Mouse (Mus musculus) forebrain, embryonic 13.5 days (tissue): ENCODE data around the gene Fanci. TPM values are rescaled to one million over a fixed set of nuclear protein-coding genes. Genes with fewer than 3 reads are reported as not detected.

Experiments used
- ATAC-seq: fragments of 200-750 bp; cut with Nextera tagmentation; 2 replicates; pipeline ENCODE4 v1.8.0; 2017
- H3K27ac ChIP-seq: fragments of 300-500 bp; sonication (generic); 2 replicates; pipeline ENCODE4 v1.5.1; 2015; ENCODE audit warnings: inconsistent platforms, mild to moderate bottlenecking, moderate library complexity
- H3K27me3 ChIP-seq: fragments of 300-500 bp; sonication (generic); 2 replicates; pipeline ENCODE4 v1.6.1; 2015; ENCODE audit warnings: mild to moderate bottlenecking, inconsistent platforms
- H3K36me3 ChIP-seq: fragments of 300-500 bp; sonication (generic); 2 replicates; pipeline ENCODE4 v1.6.1; 2015; ENCODE audit warnings: mild to moderate bottlenecking, inconsistent platforms; ENCODE audit not compliant: poor library complexity, severe bottlenecking
- H3K4me1 ChIP-seq: fragments of 300-500 bp; sonication (generic); 2 replicates; pipeline ENCODE4 v1.6.1; 2015; ENCODE audit warnings: inconsistent platforms
- H3K4me2 ChIP-seq: fragments of 300-500 bp; sonication (generic); 2 replicates; pipeline ENCODE4 v1.6.1; 2015; ENCODE audit warnings: inconsistent platforms, mild to moderate bottlenecking, moderate library complexity
- H3K4me3 ChIP-seq: fragments of 300-500 bp; sonication (generic); 2 replicates; pipeline ENCODE4 v1.5.1; 2015; ENCODE audit warnings: mild to moderate bottlenecking, inconsistent platforms
- H3K9ac ChIP-seq: fragments of 300-500 bp; sonication (generic); 2 replicates; pipeline ENCODE4 v1.6.1; 2015; ENCODE audit warnings: mild to moderate bottlenecking, inconsistent platforms
- H3K9me3 ChIP-seq: fragments of 300-500 bp; sonication (generic); replicated peaks from 2 replicates; pipeline ENCODE4 v1.6.1; 2016; ENCODE audit warnings: inconsistent platforms
- WGBS: fragments of 180-500 bp; shearing (Covaris S2); methylation state at CpG from one replicate; pipeline ENCODE4 v1.1.7; 2015; 5-methylcytosine and 5-hydroxymethylcytosine counted together
- polyA plus RNA-seq: library from polyadenylated mRNA; unstranded; fragments of >200 nt; fragmentation: Nextera tagmentation; extraction: Ambion mirVana; gene quantifications from 2 replicates; pipeline ENCODE4 v1.2.1, GENCODE M21; 2015

Gene Fanci
- polyA plus RNA-seq, 1 experiment from 2014 or later = 10.3 TPM

DNA sequence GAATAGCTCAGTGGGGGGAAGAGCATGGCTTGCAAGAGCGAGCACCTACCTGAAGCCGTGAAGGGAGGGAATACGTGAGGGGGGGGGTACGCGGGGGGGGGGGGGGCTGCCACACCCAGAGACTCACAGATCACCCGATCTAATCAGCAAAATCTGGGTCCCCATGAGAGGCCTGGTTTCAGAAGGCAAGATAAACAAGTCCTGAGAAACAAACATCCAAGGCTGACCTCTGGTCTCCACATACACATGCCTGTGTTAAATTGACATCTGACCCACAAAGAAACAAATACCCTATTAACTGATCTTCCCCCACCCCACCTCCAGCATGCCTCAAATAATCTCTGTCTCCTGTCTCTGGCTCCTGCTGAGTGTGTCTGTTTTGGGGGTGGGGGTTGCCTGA, 76.2 kb downstream of the Fanci start:
- Histone ChIP-seq H3K4me1 (peaks cover 29% of the 10 kb centered on the region), H3K9ac (no peak overlapping the region), H3K4me2 (peak overlapping the region; percentile 94), H3K27ac (no peak overlapping the region), H3K36me3 (peaks cover 7% of the 10 kb centered on the region; the same call in 1 of the 2 replicates), H3K4me3 (peak overlapping the region; percentile 88), H3K27me3 (no peaks in the 10 kb centered on the region), H3K9me3 (no peaks in the 10 kb centered on the region)
- WGBS = 33% methylated on average over 1 of the region's 6 CpGs
- ATAC-seq = no peak

- no peak for ATAC-seq
- 52% methylated on average over 8 of the region's 8 CpGs for WGBS
- no peaks in the 10 kb centered on the region for H3K27me3 ChIP-seq
- H3K9me3 ChIP-seq = no peaks in the 10 kb centered on the region
- no peak overlapping the region for H3K27ac ChIP-seq
- H3K4me1 ChIP-seq = peaks cover 23% of the 10 kb centered on the region
- no peak overlapping the region for H3K4me2 ChIP-seq
- no peak overlapping the region for H3K4me3 ChIP-seq
- no peak overlapping the region for H3K9ac ChIP-seq
- H3K36me3 ChIP-seq = no peaks in the 10 kb centered on the region
Measured at GRCm38 (mm10) chr7:79468994-79469393, 77.3 kb downstream of the Fanci start.

GRCm38 (mm10) chr7:79469766-79470165, 78.0 kb downstream of the Fanci start:
- H3K4me1 ChIP-seq = peaks cover 15% of the 10 kb centered on the region
- H3K27ac ChIP-seq = no peak overlapping the region
- no peak overlapping the region for H3K4me3 ChIP-seq
- H3K4me2 ChIP-seq = no peak overlapping the region
- H3K9me3 ChIP-seq = no peaks in the 10 kb centered on the region
- ATAC-seq = no peak
- WGBS = 80% methylated on average over 5 of the region's 5 CpGs
- no peaks in the 10 kb centered on the region for H3K27me3 ChIP-seq
- H3K9ac ChIP-seq = no peak overlapping the region
- no peaks in the 10 kb centered on the region for H3K36me3 ChIP-seq

DNA sequence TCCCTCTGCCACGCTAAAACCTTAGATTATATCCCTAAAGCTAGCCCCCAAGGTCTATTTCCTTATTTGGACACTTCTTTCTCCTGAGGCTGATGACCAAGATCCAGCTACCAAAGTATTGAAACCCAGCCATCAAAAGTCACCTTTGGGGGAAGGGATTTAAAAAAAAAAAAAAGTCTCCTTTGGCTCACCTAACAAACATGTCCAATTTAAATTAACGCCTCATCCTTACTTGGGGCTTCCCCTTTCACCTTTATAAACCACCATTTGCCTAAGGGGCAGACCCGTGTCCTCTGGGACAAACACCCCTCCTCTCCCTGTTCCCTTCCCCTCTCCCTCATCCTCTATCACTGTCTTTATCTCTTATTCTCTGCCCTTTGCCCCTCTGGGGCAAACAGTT, 79.0 kb downstream of the Fanci start:
- H3K9ac ChIP-seq = no peak overlapping the region
- WGBS = 69% methylated on average over 3 of the region's 3 CpGs
- H3K36me3 ChIP-seq = no peaks in the 10 kb centered on the region
- no peak overlapping the region for H3K4me3 ChIP-seq
- ATAC-seq = no peak
- no peaks in the 10 kb centered on the region for H3K9me3 ChIP-seq
- H3K27ac ChIP-seq = no peak overlapping the region
- H3K4me2 ChIP-seq = no peak overlapping the region
- no peaks in the 10 kb centered on the region for H3K27me3 ChIP-seq
- H3K4me1 ChIP-seq = peaks cover 9% of the 10 kb centered on the region; the same call in 1 of the 2 replicates

GRCm38 (mm10) chr7:79471436-79471835, 79.7 kb downstream of the Fanci start:
- ATAC-seq = no peak
- WGBS = 69% methylated on average over 7 of the region's 7 CpGs
- no peaks in the 10 kb centered on the region for H3K36me3 ChIP-seq
- peaks cover 9% of the 10 kb centered on the region; the same call in 1 of the 2 replicates for H3K4me1 ChIP-seq
- no peaks in the 10 kb centered on the region for H3K9me3 ChIP-seq
- no peak overlapping the region for H3K9ac ChIP-seq
- no peaks in the 10 kb centered on the region for H3K27me3 ChIP-seq
- no peak overlapping the region for H3K4me3 ChIP-seq
- H3K27ac ChIP-seq = no peak overlapping the region
- H3K4me2 ChIP-seq = no peak overlapping the region

DNA sequence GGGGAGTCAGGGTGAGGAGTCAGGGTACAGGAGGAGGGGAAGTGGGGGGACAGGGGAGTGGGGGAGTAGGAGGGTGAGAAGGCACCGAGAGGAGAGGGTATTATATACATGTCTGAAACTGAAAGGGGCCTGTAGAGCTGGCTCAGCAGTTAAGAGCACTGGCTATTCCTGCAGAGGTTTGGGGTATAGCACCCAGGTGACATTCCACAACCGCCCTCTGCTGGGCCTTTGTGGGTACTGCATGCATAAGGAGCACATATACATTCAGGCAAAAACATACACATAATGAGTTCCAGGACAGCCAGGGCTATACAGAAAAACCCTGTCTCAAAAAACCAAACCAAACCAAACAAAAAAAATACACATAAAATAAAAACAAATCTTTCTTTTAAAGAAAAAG, 81.1 kb downstream of the Fanci start:
- no peak overlapping the region for H3K4me3 ChIP-seq
- H3K9ac ChIP-seq = no peak overlapping the region
- 49% methylated on average over 2 of the region's 2 CpGs for WGBS
- H3K4me2 ChIP-seq = no peak overlapping the region
- H3K27ac ChIP-seq = no peak overlapping the region
- no peaks in the 10 kb centered on the region for H3K36me3 ChIP-seq
- H3K27me3 ChIP-seq = no peaks in the 10 kb centered on the region
- H3K4me1 ChIP-seq = peaks cover under 1% of the 10 kb centered on the region; the same call in 1 of the 2 replicates
- no peaks in the 10 kb centered on the region for H3K9me3 ChIP-seq
- ATAC-seq = no peak

- H3K36me3 ChIP-seq = no peaks in the 10 kb centered on the region
- no peak overlapping the region for H3K4me2 ChIP-seq
- H3K4me3 ChIP-seq = no peak overlapping the region
- H3K27ac ChIP-seq = no peak overlapping the region
- WGBS = 91% methylated on average over 9 of the region's 9 CpGs
- no peak overlapping the region for H3K9ac ChIP-seq
- H3K27me3 ChIP-seq = no peaks in the 10 kb centered on the region
- H3K4me1 ChIP-seq = no peaks in the 10 kb centered on the region
- no peak for ATAC-seq
- H3K9me3 ChIP-seq = no peaks in the 10 kb centered on the region
Measured at GRCm38 (mm10) chr7:79473496-79474194, 81.9 kb downstream of the Fanci start.

DNA sequence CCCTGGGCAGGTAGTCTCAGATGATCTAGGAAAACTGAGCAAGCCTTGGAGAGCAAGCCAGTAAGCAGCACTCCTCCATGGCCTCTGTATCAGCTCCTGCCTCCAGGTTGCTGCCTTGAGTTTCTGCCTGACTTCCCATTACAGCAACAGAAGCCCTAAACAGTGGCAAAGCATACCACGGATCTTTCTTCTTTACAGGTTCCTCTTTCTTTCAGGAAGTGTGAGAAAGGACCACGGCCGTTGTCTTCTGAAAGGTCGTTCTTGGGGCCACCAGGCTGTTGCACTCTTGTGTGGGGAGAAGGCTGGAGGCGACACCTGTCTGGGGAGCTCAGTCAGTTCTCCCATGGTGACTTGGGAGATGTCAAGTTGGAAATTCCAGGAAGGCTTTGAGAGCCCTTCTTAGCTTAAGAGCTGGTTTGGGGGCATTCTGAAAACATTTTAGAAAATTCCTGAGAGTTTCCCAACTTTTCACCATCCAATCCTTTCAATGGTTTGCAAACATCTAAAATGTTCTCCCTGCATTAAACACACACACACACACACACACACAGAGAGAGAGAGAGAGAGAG, 83.2 kb downstream of the Fanci start:
- 86% methylated on average over 5 of the region's 5 CpGs for WGBS

GRCm38 (mm10) chr7:79486528-79486927, 94.8 kb downstream of the Fanci start:
- no peak overlapping the region for H3K27ac ChIP-seq
- no peaks in the 10 kb centered on the region for H3K9me3 ChIP-seq
- H3K4me1 ChIP-seq = no peaks in the 10 kb centered on the region
- no peak overlapping the region for H3K9ac ChIP-seq
- 60% methylated on average over 10 of the region's 10 CpGs for WGBS
- no peaks in the 10 kb centered on the region for H3K36me3 ChIP-seq
- no peaks in the 10 kb centered on the region for H3K27me3 ChIP-seq
- ATAC-seq = no peak
- no peak overlapping the region for H3K4me2 ChIP-seq
- no peak overlapping the region for H3K4me3 ChIP-seq

More for the DNA sequence above, 83.2 kb downstream of the Fanci start:
- Histone ChIP-seq H3K27ac (no peak overlapping the region), H3K36me3 (no peaks in the 10 kb centered on the region), H3K9ac (no peak overlapping the region), H3K27me3 (no peaks in the 10 kb centered on the region), H3K9me3 (no peaks in the 10 kb centered on the region), H3K4me2 (no peak overlapping the region), H3K4me1 (no peaks in the 10 kb centered on the region), H3K4me3 (no peak overlapping the region)
- no peak for ATAC-seq

DNA sequence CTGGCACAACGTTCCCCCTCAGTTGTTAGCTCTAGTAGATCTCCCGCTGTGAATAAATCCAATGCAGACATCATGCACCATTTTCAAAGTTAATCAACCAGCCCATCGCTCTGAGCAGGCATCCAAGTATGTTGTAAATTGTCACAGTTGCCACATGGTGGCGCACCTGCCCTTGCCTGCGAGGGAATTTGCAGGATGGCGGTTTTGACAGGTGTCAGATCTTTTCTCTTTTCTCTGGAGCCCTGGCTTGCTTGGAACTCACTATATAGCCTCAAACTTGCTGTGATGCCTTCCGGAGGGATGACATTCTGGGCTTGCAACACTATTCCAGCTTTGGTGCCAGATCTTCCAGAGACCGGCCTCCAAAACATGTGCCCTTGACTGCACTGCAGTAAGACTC, 102.2 kb downstream of the Fanci start:
- Histone ChIP-seq H3K4me3 (no peak overlapping the region), H3K27ac (0 out of 2 replicates have a peak overlapping the region, but pooled peaks have one; percentile 15), H3K4me2 (no peak overlapping the region), H3K9me3 (no peaks in the 10 kb centered on the region), H3K27me3 (no peaks in the 10 kb centered on the region), H3K9ac (0 out of 2 replicates have a peak overlapping the region, but pooled peaks have one; percentile 12), H3K4me1 (peaks cover 36% of the 10 kb centered on the region), H3K36me3 (no peaks in the 10 kb centered on the region)
- ATAC-seq = no peak
- WGBS = 4% methylated on average over 8 of the region's 8 CpGs

- peaks cover 36% of the 10 kb centered on the region for H3K4me1 ChIP-seq
- under 1% methylated on average over 36 of the region's 38 CpGs for WGBS
- H3K36me3 ChIP-seq = no peaks in the 10 kb centered on the region
- H3K9me3 ChIP-seq = no peaks in the 10 kb centered on the region
- H3K27me3 ChIP-seq = no peaks in the 10 kb centered on the region
- peak; percentile 63 for ATAC-seq
- H3K4me2 ChIP-seq = peak overlapping the region; percentile 99
- peak overlapping the region; percentile 100 for H3K27ac ChIP-seq
- peak overlapping the region; percentile 100 for H3K9ac ChIP-seq
- H3K4me3 ChIP-seq = peak overlapping the region; percentile 99
Measured at GRCm38 (mm10) chr7:79495988-79496815, 104.5 kb downstream of the Fanci start.

- peaks cover 36% of the 10 kb centered on the region for H3K4me1 ChIP-seq
- no peak for ATAC-seq
- H3K27ac ChIP-seq = peak overlapping the region; percentile 100
- H3K4me2 ChIP-seq = peak overlapping the region; percentile 99
- H3K9me3 ChIP-seq = no peaks in the 10 kb centered on the region
- H3K36me3 ChIP-seq = peaks cover 4% of the 10 kb centered on the region; the same call in 1 of the 2 replicates
- H3K27me3 ChIP-seq = no peaks in the 10 kb centered on the region
- peak overlapping the region; percentile 100 for H3K9ac ChIP-seq
- 6% methylated on average over 9 of the region's 9 CpGs for WGBS
- peak overlapping the region; percentile 99 for H3K4me3 ChIP-seq
Measured at GRCm38 (mm10) chr7:79496816-79497328, 105.1 kb downstream of the Fanci start.
